Mouse (Mus musculus) E14TG2a.4 (cell line): ENCODE results near the gene Itga2b.

ENCODE experiments used
- CTCF ChIP-seq: conservative IDR thresholded peaks from 2 replicates; pipeline ENCODE4 v1.5.1; 2014; ENCODE audit warnings: low read length
- NANOG ChIP-seq: IDR thresholded peaks from 2 replicates; pipeline ENCODE4 v1.6.1; 2014; ENCODE audit warnings: borderline replicate concordance, low read length, mixed read lengths
- POU5F1 ChIP-seq: IDR thresholded peaks from 2 replicates; pipeline ENCODE4 v1.6.1; 2014; ENCODE audit warnings: low read length, borderline replicate concordance

DNA sequence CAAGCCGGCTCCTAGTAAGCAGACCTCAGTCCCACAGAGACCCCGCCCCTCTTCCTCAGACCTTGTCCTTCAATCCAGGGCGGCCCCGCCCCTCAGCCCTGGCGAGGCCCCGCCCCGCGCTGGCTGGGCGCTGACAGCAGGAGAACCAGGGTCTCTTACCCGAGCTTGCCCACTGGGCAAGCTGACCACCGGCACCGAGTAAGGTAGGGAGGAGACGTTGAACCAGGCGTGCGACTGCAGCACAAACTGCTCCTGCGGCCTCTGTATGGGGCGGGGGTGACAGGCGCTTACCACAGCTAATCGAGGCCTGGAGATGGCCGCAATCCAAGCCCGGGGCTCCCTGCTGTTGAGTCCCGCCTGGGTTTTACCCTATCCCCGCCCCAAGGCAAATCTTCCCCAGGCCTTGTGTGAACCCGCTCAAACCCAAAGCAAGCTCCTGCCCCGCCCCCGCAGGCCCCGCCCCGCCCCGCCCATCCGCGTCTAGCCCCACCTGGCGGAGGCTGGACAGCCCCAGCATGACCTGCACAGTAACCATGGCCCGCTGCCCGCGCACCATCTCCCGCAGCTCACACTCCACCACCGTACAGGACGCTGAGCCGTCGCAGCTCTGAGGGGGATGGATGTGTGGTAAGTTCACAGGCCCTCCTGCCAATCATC lies 14.1 kb downstream of the Itga2b start:
- no peak for TF ChIP-seq CTCF
- no peak for TF ChIP-seq NANOG
- no peak for TF ChIP-seq POU5F1
